Mouse (Mus musculus) liver, adult 10 weeks (tissue): ENCODE results near the gene Snn. TPM values are rescaled to one million over a fixed set of nuclear protein-coding genes. Genes with fewer than 3 reads are reported as not detected.

Experiments
- polyA plus RNA-seq: library from polyadenylated mRNA; stranded (reverse); fragments of 350-450 nt; fragmentation: Illumina TruSeq; extraction: RNeasy Lipid Tissue Mini Kit (QIAGEN cat#74804); gene quantifications from one replicate; pipeline ENCODE4 v1.2.3, GENCODE M21; 2014; ENCODE audit warnings: low read depth, low replicate concordance

The Snn gene
- polyA plus RNA-seq, result 0.85 TPM

DNA sequence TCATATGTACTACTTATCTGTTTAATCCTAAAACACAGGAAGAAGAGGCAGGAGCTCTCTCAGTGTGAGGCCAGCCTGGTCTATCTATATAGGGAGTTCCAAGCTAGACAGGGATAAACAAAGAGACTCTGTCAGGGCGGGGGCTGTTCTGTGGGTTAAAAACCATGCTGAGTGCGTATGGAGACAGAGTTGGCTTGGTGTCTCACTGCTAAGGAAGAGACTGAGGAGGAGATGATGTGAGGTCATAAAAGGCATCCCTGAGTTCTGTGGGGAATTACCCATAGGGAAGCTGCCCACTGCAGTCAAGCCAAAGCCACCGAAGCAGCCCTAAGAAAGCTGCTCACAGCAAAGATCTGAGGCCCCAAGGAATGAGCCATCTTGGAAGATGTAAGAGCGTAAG lies at the start of gene Snn:
Snn (plus strand) TSS at position 301 of the 400 bp plus-strand sequence.

DNA sequence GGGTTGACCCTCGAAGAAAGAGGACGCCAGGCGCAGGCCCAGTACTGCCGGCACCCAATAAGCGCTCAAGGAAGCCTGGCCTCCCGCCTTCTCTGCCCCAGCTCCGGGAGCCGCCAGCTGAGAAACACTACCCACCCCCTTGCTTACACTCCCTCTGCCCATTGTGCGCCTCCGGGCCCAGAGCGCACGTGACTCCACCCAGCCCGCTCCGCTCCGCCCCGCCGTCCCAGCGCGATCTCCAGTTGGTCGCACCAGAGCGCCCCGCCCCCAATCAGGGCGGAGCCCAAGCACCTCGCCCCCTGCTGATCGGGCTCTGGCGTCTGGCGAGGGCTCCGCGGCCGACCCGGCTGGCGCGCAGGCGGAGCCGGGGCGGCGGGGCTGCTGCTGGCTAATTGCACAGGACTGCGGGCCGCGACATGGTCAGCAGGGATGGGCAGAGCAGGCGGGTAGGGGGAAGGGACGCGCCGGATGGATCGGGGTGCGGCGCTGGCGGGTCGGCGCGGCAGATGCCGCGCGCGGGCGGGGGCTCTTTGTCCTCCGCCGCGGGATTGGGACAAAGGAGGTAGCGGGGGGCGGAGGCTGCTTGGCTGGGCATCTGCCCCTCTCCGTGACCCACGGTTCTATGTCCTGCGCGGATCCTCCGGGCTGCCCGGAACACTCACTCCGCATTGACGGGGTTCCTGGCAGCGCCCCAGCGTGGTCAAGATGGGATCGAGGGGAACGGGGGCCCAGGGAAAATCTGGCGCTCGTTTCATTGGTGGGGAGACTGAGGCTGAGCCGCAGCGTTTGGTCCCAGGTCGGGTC lies 5.5 kb downstream of the Snn start, which contains the start of gene Litaf:
Litaf (minus strand) TSS at position 129 of the 804 bp plus-strand sequence.

Other genes starting within 250 kb of the Snn start
- not detected for gene Gm11172, start 248.0 kb upstream of the Snn start, polyA plus RNA-seq
- gene Rmi2, start 225.9 kb upstream of the Snn start, polyA plus RNA-seq, result not detected
- 41.6 TPM for gene Litaf, start 5.2 kb downstream of the Snn start, polyA plus RNA-seq
- 13.1 TPM for gene Txndc11, start 73.7 kb downstream of the Snn start, polyA plus RNA-seq
- gene Zc3h7a, start 115.4 kb downstream of the Snn start, polyA plus RNA-seq, result 102 TPM
- gene Rsl1d1, start 142.4 kb downstream of the Snn start, polyA plus RNA-seq, result 87.1 TPM
- 231 TPM for gene Gspt1, start 193.4 kb downstream of the Snn start, polyA plus RNA-seq